Mouse (Mus musculus): Measurements from ENCODE around the gene Abcc5. TPM values are rescaled to one million over a fixed set of nuclear protein-coding genes. Genes with fewer than 3 reads are reported as not detected.
"Not testable (repeated sequence)": the region's sequence is repeated elsewhere in the genome, so short reads cannot be mapped to it uniquely, and the experiment has no call there.

Abcc5 gene
- polyA plus RNA-seq, 1 experiment from 2014 or later, result 142 TPM

DNA sequence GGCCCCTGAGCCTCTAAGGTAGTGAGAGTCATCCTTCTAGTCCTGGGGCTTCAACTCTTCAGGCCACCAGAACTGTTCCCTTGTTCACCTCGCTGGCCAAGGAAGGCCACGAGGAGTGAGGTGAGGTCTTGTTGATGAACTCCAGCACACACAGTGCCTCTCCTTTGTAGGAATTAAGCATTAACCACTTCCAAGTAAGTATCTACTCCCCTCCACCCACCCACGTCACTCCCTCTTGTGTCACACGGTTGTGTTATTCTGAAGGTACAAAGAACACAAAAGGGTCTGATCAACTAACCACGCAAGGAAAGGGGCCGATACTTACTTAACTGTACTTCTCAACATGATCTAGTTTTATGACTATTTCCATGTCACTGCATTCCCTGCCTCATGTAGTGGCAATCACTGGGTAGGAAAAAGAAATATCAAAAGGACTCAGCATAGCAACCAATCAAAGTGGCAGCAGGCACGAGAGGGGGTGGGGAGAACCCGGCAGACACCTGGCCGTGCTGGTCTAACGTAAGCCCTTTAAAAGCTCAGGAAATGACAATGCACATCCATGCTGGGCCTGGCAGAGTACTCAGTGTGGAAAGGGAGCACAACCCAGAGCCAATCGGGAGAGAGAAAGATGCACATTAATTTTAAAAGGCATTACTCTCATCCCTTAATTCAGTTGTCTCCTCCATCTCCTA is 30.8 kb downstream of the Abcc5 start:
- WGBS, result 86% methylated on average over 11 of the region's 11 CpGs

DNA sequence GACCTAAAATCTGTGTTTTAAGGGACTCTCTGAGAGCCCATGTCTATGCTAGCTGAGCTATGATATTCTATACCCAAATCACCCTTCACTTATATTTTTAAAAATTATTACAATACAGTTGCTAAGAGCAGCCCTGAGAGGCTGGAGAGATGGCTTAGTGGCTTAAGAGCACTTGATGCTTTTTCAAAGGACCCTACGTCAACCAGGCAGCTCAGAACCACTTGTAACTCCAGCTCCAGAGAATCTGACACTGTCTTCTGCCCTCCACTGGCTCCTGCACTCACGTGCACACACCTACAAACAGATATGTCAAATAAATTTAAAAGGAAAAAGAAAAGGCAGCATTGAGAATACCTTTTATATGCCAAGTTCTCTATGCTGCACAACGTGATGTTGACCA is 34.4 kb downstream of the Abcc5 start:
- Histone ChIP-seq H3K4me3 (replicated peaks) (no peak overlapping the region), H3K27me3 (replicated peaks) (no peaks in the 10 kb centered on the region), H3K4me1 (no peaks in the 10 kb centered on the region), H3K9me3 (replicated peaks) (no peaks in the 10 kb centered on the region), H3K36me3 (peaks cover 83% of the 10 kb centered on the region), H3K9ac (replicated peaks) (no peak overlapping the region), H3K27ac (replicated peaks) (no peak overlapping the region), H3K4me2 (no peak overlapping the region)
- WGBS, result 90% methylated on average over 3 of the region's 3 CpGs
- ATAC-seq (ENCODE audit: low FRiP score), result no peak

More for the DNA sequence above, 30.8 kb downstream of the Abcc5 start:
- no peak for ATAC-seq (ENCODE audit: low FRiP score)
- Histone ChIP-seq H3K4me2 (no peak overlapping the region), H3K27ac (replicated peaks) (no peak overlapping the region), H3K4me3 (replicated peaks) (no peak overlapping the region), H3K27me3 (replicated peaks) (no peaks in the 10 kb centered on the region), H3K9ac (replicated peaks) (no peak overlapping the region), H3K9me3 (replicated peaks) (no peaks in the 10 kb centered on the region), H3K4me1 (no peaks in the 10 kb centered on the region), H3K36me3 (peaks cover 80% of the 10 kb centered on the region)

DNA sequence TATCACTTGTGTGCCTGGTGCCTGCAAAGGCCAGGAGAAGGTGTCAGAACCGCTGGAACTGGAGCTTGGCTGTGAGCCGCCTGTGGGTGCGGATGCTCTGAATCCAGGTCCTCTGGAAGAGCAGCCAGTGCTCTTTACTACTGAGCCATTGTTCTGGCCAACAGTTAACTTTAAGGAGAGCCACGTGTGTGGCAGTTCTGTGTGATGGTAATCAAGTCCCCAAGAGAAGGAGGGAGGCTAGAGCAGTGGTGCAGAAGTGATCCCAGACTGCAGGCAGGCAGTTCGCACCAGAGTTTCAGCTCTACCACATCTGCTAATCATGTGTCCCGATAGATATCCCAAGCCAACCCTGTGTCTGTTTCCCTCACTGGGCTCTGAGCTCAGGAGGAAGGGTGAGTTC is 36.0 kb downstream of the Abcc5 start:
- 72% methylated on average over 6 of the region's 6 CpGs for WGBS
- Histone ChIP-seq H3K4me3 (replicated peaks) (no peak overlapping the region), H3K36me3 (peaks cover 73% of the 10 kb centered on the region), H3K4me1 (no peaks in the 10 kb centered on the region), H3K9me3 (replicated peaks) (no peaks in the 10 kb centered on the region), H3K9ac (replicated peaks) (no peak overlapping the region), H3K4me2 (no peak overlapping the region), H3K27ac (replicated peaks) (no peak overlapping the region), H3K27me3 (replicated peaks) (no peaks in the 10 kb centered on the region)
- ATAC-seq (ENCODE audit: low FRiP score), result no peak

DNA sequence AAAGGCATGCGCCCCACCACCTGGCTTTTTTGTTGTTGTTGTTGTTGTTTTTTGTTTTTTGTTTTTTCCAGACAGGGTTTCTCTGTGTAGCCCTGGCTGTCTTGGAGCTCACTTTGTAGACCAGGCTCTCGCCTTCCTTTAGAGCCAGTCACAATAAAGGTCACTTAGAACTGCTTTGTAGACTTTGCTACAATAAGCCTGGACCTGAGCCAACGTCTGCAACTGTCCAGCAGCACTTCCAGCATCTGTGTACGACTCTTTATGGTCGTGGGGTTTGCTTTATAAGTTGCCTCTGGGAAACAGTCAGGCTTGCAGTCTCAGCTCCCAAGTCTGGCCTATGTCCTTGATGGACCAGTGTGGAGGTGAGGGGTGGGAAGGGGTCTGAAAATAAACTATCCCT is 45.2 kb downstream of the Abcc5 start:
- ATAC-seq (ENCODE audit: low FRiP score), result no peak
- H3K4me2 ChIP-seq, result no peak overlapping the region
- no peaks in the 10 kb centered on the region for H3K9me3 ChIP-seq (replicated peaks)
- no peak overlapping the region for H3K9ac ChIP-seq (replicated peaks)
- peaks cover 61% of the 10 kb centered on the region for H3K36me3 ChIP-seq
- no peaks in the 10 kb centered on the region for H3K4me1 ChIP-seq
- no peak overlapping the region for H3K27ac ChIP-seq (replicated peaks)
- no peaks in the 10 kb centered on the region for H3K27me3 ChIP-seq (replicated peaks)
- no peak overlapping the region for H3K4me3 ChIP-seq (replicated peaks)
- WGBS, result 54% methylated on average over 5 of the region's 5 CpGs

DNA sequence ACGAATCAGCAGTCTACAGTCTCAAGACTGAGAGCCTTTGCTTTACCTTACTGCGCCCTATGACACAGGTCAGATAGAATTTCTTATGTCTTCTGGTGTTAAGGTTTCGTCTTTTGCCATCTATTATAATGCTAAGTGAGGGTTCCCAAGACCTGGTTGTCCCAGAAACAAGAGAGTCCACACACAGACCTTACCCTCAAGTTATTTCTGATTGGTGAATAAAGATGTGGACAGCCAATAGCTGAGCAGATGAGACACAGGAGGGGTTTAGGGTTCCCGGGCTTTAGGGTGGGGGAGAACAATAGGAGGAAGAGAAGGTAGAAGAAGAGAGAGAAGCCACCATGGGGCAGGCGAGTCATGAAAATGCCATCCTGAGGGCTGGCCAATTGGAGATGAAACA is 50.9 kb downstream of the Abcc5 start:
- Histone ChIP-seq H3K27ac (replicated peaks) (no peak overlapping the region), H3K27me3 (replicated peaks) (no peaks in the 10 kb centered on the region), H3K4me2 (no peak overlapping the region), H3K9ac (replicated peaks) (no peak overlapping the region), H3K4me3 (replicated peaks) (no peak overlapping the region), H3K36me3 (peaks cover 80% of the 10 kb centered on the region), H3K4me1 (no peaks in the 10 kb centered on the region), H3K9me3 (replicated peaks) (no peaks in the 10 kb centered on the region)
- ATAC-seq (ENCODE audit: low FRiP score), result no peak
- 85% methylated on average over 5 of the region's 5 CpGs for WGBS

DNA sequence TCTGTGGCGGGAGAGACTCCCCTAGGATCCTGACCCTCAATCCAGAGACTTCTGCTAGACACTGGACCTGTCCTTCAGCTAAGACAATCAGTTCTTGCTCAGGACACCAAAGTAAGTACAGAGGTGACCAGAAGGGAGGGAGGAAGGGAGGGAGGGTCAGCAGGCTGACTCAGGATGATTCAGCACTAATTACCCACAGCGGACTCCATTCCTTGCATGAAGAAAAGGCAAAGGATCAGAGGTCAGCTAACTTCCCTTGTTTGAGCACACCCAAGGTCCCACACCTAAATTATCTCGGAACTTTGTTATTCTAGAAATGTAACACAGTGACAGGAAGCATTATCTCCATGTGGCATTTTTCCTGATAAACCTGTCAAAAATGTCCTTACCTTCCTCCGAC is 54.5 kb downstream of the Abcc5 start:
- peaks cover 89% of the 10 kb centered on the region for H3K36me3 ChIP-seq
- 81% methylated on average over 4 of the region's 4 CpGs for WGBS

DNA sequence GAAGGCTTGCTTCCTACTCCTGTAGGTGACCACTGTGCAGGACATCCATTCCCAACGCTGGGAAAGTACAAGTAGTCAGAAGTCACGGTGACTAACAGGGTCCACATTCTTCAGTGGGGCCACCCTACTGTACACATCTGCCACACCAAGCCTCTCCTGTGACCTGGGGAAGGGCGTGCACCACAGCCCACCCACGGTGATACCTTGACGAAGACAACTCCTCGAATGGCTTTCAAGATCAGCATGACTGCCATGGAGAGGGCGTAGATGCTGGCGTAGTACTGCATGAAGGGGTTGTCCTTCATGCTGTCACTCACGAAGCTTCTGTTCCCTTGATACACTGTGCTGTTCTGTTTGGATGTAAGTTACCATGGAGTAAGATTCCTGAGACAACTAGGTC is 58.0 kb downstream of the Abcc5 start:
- ATAC-seq (ENCODE audit: low FRiP score), result no peak
- H3K4me3 ChIP-seq (replicated peaks), result no peak overlapping the region
- H3K9ac ChIP-seq (replicated peaks), result no peak overlapping the region
- no peak overlapping the region for H3K27ac ChIP-seq (replicated peaks)
- H3K4me1 ChIP-seq, result no peaks in the 10 kb centered on the region
- no peaks in the 10 kb centered on the region for H3K27me3 ChIP-seq (replicated peaks)
- peaks cover 92% of the 10 kb centered on the region for H3K36me3 ChIP-seq
- H3K4me2 ChIP-seq, result no peak overlapping the region
- 97% methylated on average over 9 of the region's 9 CpGs for WGBS
- H3K9me3 ChIP-seq (replicated peaks), result no peaks in the 10 kb centered on the region

More for the DNA sequence above, 54.5 kb downstream of the Abcc5 start:
- H3K4me2 ChIP-seq, result no peak overlapping the region
- H3K4me3 ChIP-seq (replicated peaks), result no peak overlapping the region
- H3K27ac ChIP-seq (replicated peaks), result no peak overlapping the region
- no peaks in the 10 kb centered on the region for H3K4me1 ChIP-seq
- no peak for ATAC-seq (ENCODE audit: low FRiP score)
- no peak overlapping the region for H3K9ac ChIP-seq (replicated peaks)
- no peaks in the 10 kb centered on the region for H3K9me3 ChIP-seq (replicated peaks)
- H3K27me3 ChIP-seq (replicated peaks), result no peaks in the 10 kb centered on the region

DNA sequence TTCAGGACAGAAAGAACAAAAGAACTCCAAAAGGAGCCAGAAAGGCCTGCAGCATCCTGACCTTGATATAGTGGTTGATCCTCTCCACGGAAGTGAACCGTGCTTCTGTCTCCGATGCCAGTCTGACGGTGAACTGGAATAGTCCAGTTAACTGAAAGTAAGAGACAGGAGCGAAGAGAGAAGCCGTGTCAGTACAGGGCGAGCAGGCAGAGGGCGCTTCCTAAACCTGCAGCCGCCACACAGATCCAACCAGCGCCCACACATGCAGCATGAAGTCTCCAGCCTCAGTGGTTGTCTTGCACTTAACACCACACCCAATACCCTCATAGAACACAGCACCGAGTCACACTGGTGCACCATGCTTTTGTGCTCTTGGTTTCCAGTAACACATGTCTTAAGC is 64.1 kb downstream of the Abcc5 start:
- Histone ChIP-seq H3K4me2 (no peak overlapping the region), H3K36me3 (peaks cover 97% of the 10 kb centered on the region), H3K27me3 (replicated peaks) (no peaks in the 10 kb centered on the region), H3K9me3 (replicated peaks) (no peaks in the 10 kb centered on the region), H3K9ac (replicated peaks) (no peak overlapping the region), H3K27ac (replicated peaks) (no peak overlapping the region), H3K4me3 (replicated peaks) (no peak overlapping the region), H3K4me1 (no peaks in the 10 kb centered on the region)
- 90% methylated on average over 11 of the region's 11 CpGs for WGBS
- ATAC-seq (ENCODE audit: low FRiP score), result no peak

DNA sequence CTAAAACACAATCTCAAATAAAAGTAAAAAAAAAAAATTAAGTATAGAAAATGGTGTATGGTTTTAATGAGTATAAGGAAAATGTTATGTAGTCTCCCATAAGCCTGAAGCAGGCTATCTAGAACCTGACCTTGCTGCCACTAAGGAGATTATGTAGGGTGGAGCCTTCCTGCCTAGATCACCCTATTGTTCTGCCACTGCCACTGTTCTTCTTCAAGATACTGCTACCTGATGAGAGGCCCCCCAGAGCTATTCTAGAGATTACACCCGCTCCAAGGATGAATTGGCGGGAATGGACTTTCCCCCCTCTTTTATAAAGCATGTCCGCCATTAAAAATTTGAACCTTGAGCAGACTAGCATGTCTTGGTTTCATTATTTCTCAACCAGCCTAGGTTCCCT is 64.7 kb downstream of the Abcc5 start:
- WGBS, result 100% methylated on average over 3 of the region's 3 CpGs
- H3K4me1 ChIP-seq; H3K4me2 ChIP-seq; H3K4me3 ChIP-seq (replicated peaks); H3K9ac ChIP-seq (replicated peaks); H3K27me3 ChIP-seq (replicated peaks); H3K9me3 ChIP-seq (replicated peaks); ATAC-seq (ENCODE audit: low FRiP score); H3K27ac ChIP-seq (replicated peaks): not testable (repeated sequence)
- peaks cover 96% of the 10 kb centered on the region for H3K36me3 ChIP-seq

DNA sequence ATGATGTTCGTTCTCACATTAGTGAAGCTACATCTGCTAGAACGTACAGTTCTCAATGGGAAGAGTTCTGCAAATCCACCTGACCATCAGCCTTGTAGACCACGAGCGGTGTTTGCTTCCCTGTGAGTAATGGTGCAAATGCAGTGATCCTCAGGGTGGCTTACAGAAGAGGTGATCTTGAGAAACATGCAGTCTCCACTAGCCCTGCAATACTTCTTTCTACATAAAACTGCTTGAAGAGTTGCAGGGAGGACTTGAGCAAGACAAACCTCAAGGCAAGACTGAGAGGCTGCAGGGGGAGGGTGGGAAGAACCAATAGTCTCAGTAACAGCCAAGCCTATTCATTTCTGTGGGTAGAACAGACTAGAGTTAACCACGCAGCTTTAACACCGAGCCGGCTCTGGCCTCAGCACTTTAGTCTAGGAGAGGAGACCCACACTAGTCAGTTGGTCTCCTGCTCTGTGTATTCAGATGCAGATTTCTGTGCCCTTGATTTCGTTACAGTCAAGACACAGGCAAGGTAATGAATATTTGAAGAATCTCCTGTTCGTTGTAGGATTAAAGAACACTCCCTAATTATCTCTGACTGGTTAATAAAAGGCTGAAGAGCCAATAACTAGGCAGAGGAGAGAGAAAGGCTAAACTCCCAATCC is 66.4 kb downstream of the Abcc5 start:
- no peak overlapping the region for H3K27ac ChIP-seq (replicated peaks)
- H3K27me3 ChIP-seq (replicated peaks), result no peaks in the 10 kb centered on the region
- H3K4me2 ChIP-seq, result no peak overlapping the region
- H3K9ac ChIP-seq (replicated peaks), result no peak overlapping the region
- peaks cover 94% of the 10 kb centered on the region for H3K36me3 ChIP-seq
- no peak overlapping the region for H3K4me3 ChIP-seq (replicated peaks)
- WGBS, result 75% methylated on average over 9 of the region's 9 CpGs
- H3K4me1 ChIP-seq, result no peaks in the 10 kb centered on the region
- no peak for ATAC-seq (ENCODE audit: low FRiP score)
- no peaks in the 10 kb centered on the region for H3K9me3 ChIP-seq (replicated peaks)

DNA sequence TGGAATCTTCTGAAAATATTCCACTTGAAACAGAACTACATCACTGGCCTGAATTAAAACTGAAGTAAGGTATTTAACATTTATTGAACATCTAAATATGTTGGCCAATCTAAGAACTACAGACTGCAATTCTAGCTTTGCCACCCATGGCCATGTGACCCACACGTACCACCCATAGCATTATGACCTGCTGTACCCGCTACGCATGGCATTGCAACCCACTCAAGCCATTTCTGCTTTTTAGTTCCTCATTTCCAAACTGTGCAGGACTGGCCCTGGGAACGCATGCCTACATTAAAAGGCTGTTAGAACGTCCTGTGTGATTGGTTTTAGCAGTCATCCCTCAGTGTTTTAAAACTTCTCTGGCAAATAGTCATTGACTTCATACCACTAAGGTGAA is 68.4 kb downstream of the Abcc5 start:
- no peak for ATAC-seq (ENCODE audit: low FRiP score)
- no peak overlapping the region for H3K9ac ChIP-seq (replicated peaks)
- peaks cover 91% of the 10 kb centered on the region for H3K36me3 ChIP-seq
- no peak overlapping the region for H3K4me2 ChIP-seq
- 92% methylated on average over 5 of the region's 5 CpGs for WGBS
- no peaks in the 10 kb centered on the region for H3K27me3 ChIP-seq (replicated peaks)
- no peaks in the 10 kb centered on the region for H3K4me1 ChIP-seq
- H3K4me3 ChIP-seq (replicated peaks), result no peak overlapping the region
- H3K27ac ChIP-seq (replicated peaks), result no peak overlapping the region
- no peaks in the 10 kb centered on the region for H3K9me3 ChIP-seq (replicated peaks)

DNA sequence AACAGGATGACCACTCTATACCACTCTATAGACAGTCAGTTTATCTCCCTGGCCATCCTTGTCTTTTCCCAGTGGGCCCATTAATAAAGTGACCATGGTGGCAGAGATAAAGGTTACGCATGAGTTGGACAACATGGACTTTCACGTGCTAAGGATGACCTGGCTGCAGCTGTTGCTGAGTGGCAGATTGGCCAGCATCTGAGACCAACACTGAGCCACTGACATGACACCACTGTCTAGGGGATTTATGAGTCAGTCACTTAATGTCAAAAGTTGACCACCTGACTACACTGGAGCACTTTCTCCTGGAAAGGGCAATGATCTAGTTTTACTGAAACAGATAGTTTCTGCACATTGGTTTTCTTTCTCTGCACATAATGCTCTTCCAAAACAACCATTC is 71.4 kb downstream of the Abcc5 start:
- 95% methylated on average over 2 of the region's 2 CpGs for WGBS
- ATAC-seq (ENCODE audit: low FRiP score), result no peak
- H3K27ac ChIP-seq (replicated peaks), result no peak overlapping the region
- no peaks in the 10 kb centered on the region for H3K4me1 ChIP-seq
- H3K4me3 ChIP-seq (replicated peaks), result no peak overlapping the region
- no peak overlapping the region for H3K9ac ChIP-seq (replicated peaks)
- no peaks in the 10 kb centered on the region for H3K9me3 ChIP-seq (replicated peaks)
- peaks cover 80% of the 10 kb centered on the region for H3K36me3 ChIP-seq
- H3K4me2 ChIP-seq, result no peak overlapping the region
- H3K27me3 ChIP-seq (replicated peaks), result no peaks in the 10 kb centered on the region
